Mouse (Mus musculus) thymus, postnatal 4 days (tissue): ENCODE measurements around the gene Pacsin1.

Source experiments
- DNase-seq: peaks from one replicate; pipeline ENCODE4 v3.0.0; 2021

The Pacsin1 gene

DNA sequence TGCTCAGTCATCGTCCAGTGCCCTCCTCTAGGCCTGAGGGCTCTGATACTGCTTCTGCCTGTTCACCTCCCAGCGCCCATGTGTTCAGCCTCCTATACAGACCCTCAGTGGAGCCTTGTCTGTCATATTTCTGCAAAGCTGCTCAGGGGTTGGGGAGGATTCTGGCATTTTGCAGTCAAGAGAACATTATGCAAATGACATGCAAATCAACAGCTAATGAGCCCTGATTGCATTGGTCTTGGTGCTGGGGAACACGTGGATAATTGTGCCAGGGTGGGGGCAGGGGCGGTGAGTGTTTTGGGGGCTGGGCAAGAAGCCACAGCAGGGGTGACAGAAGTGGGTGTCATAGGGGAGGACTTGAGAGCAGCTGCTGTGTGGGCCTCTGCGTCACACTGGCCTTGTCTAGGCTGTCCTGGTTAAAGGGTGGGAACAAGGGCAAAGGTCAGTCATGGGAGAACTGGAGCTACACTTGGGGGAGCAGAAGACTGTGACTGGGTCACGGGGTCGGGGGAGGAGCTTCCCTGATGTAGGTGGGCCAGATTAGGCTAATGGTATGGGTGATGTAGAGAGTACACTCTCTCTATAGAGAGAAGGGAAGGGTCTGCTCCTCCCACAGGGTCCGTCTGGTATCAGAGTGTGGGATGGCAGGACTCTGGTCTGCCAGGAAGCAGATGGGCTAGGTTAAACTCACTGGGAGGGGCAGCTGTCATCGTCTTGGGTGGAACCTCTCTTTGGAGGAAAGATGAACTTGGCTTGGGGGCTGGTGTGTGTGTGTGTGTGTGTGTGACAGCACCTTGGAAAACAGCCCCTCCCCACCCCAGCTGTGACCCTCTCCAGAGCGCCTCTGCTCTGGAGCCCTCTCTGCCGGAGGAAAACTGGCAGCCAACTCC is 23.9 kb downstream of the Pacsin1 start:
- DNase-seq: no peak

DNA sequence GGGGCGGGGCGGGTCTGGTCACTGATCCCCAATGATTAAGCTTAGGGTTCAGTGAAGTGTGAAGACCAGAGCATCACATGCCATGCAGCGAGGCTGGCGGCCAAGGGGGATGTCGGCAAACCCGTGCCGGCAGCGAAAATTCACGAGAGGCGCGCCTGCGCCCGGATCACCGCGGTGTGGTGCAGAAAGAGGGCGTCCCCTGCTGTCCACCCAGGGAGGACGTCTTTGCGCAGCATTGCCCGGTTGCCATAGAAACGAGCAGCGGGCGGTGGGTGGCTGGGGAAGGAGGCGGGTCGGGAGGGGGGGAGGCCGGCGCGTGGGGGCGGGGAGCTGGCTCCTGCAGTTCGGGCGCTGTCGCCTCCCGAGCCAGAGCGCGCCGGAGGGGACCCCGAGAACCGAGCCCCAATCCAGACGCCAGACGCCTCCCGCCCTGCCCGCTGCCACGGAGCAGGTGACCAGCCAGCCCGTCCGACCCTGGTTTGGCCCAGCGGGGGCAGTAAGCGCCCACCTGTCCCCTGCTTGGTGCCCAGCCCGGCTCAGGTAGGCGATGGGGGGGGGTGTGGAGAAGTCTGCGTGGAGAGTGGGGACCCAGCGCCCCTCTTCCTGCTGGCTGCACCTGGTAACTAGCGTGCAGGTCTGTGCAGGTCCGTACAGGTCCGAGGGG is 29.7 kb downstream of the Pacsin1 start:
- DNase-seq: peak; percentile 68

DNA sequence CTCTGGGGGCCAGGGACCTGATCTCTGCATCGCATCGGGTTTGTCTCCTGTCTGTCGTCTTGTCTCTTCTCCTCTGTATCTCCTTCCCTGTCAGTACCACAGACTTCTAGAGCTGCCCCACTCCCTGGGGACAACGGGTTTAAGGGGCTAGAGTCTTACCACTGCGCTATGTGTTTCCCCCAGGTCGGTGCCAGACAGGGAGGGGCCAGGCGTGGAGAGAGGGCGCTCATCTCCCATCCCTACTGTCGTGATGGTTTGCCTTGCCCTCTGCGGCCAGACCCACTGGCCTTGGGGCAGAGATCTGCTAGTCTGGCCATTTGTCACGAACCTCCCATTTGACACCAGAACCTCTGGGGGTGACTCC is 30.2 kb downstream of the Pacsin1 start:
- DNase-seq: no peak

GRCm38 (mm10) chr17:27686395-27686794 is 31.1 kb downstream of the Pacsin1 start:
- DNase-seq: no peak

GRCm38 (mm10) chr17:27690993-27691693 is 35.8 kb downstream of the Pacsin1 start:
- DNase-seq: no peak

DNA sequence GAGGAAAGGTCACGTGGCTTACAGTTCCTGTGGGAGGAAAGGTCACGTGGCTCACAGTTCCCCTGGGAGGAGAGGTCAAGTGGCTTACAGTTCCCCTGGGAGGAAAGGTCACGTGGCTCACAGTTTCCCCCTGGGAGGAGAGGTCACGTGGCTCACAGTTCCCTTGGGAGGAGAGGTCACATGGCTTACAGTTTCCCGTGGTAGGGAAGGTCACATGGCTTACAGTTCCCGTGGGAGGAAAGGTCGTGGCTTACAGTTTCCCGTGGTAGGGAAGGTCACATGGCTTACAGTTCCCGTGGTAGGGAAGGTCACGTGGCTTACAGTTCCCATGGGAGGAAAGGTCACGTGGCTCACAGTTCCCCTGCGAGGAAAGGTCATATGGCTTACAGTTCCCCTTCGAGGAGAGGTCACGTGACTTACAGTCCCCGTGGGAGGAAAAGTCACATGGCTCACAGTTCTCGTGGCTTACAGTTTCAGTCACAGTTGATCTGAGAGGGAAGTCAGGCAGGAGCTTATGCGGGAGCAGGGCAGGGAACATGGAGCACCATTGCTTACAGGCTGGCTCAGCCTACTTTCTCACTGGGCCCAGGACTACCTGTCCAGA is 44.4 kb downstream of the Pacsin1 start:
- no peak for DNase-seq

GRCm38 (mm10) chr17:27700812-27701211 is 45.5 kb downstream of the Pacsin1 start:
- DNase-seq: no peak

- DNase-seq: no peak
Measured at GRCm38 (mm10) chr17:27701856-27702255, 46.5 kb downstream of the Pacsin1 start.

- peak; percentile 69 for DNase-seq
Measured at GRCm38 (mm10) chr17:27702518-27702917, 47.2 kb downstream of the Pacsin1 start.

DNA sequence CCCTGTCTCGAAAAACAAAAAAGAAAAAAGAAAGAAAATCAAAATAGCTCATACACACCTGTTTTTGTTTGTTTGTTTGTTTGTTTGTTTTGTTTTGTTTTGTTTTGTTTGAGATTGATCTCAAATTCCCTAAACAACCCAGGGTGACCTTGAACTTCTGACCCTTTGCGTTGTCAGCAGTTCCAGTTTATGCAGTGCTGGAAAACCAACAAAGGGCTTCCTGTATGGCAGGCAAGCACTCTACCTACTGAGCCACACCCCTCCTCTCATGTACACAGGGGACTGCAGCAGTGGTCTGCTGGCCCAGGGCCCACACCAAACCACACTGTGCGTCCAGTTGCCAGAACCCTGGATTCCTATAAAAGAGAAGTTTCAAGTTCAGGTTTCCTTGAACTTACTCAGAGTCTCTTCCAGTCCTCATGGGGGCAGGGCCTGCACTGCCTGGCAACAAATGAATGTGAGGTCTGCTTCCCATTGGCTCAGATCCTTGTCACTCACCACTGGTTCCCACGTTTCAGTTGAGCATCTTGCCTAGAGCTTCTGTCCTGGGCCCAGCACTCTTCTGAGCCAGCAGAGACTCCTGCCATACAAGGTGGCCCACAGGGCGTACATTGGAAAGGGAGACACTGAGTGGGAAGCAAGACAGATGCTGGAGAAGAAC is 48.8 kb downstream of the Pacsin1 start:
- no peak for DNase-seq

GRCm38 (mm10) chr17:27705661-27706060 is 50.4 kb downstream of the Pacsin1 start:
- DNase-seq: no peak

GRCm38 (mm10) chr17:27707954-27708661 is 52.8 kb downstream of the Pacsin1 start:
- peak; percentile 86 for DNase-seq

GRCm38 (mm10) chr17:27709650-27710049 is 54.3 kb downstream of the Pacsin1 start:
- no peak for DNase-seq

GRCm38 (mm10) chr17:27712832-27713231 is 57.5 kb downstream of the Pacsin1 start:
- no peak for DNase-seq

GRCm38 (mm10) chr17:27716804-27717203 is 61.5 kb downstream of the Pacsin1 start:
- DNase-seq: peak; percentile 47

- DNase-seq: peak; percentile 50
Measured at GRCm38 (mm10) chr17:27718250-27718649, 62.9 kb downstream of the Pacsin1 start.

GRCm38 (mm10) chr17:27719663-27720062 is 64.4 kb downstream of the Pacsin1 start:
- no peak for DNase-seq

DNA sequence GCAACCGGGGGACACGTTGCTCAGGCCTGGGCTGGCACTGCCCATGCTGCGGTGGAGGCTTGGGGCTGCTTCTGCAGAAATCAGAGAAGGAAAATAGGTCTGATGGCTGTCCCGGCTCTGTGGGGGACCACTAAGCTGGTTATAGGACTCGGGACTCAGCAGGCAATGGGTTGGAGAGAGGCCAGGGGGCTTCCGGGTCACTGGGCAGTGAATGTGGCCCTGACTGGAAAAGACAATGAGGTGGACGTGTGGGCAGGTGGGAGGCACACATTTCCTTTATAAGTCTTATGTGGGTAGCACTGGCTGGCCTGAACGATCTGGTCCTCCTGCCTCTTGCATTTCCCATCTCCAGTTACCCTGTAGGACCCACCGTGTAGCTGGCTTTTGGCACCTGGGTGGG is 65.0 kb downstream of the Pacsin1 start:
- DNase-seq: no peak

DNA sequence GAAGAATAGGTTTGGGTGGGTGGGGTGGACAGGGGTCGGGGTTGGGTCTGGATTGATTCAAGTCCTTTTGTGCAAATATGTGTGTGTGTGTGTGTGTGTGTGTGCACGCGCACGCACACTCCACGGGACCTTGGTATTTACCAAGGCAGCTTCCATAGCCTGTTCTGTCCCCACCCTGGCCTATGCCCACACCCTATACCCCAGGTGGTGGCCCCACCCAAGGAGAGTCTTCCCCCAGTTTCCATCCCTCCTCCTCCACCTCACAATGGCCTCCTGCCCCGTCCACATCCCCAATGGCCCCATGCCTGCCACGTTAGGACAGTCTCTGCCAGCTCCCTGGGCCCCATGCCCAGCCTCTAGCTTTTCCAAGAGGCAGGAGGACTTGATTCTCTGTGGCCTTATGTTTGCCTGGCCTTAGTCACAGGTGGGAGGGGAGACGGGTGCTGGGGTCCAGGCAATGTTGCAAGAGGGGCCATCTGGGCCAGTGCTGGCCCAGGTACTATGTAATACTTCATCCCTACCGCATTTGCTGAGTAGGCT is 65.9 kb downstream of the Pacsin1 start:
- DNase-seq: no peak

DNA sequence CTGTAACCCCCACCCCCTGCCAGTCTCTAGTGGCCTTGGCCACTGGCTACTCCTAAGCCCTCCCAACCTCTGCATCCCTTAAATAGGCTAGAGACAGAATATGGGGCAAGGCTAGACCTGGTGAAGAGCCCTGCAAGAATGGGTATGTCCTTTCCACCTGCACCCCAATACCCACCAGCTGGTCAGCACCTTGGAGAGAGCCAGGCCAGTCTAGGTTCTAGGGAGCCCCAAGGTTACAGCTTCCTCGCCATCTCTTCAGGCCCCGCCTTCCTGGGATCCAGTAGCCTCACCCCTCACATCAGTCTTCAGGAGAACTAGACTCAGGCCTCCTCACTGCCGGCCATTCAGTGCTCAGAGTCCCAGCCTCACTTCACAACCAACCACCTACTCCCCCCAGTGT is 69.0 kb downstream of the Pacsin1 start:
- no peak for DNase-seq

- no peak for DNase-seq
Measured at GRCm38 (mm10) chr17:27725011-27725410, 69.7 kb downstream of the Pacsin1 start.

GRCm38 (mm10) chr17:27725412-27725811 is 70.1 kb downstream of the Pacsin1 start:
- no peak for DNase-seq
